Mouse (Mus musculus) layer of hippocampus, adult 18-20 months (tissue): ENCODE data around the gene Tdp2. TPM values are rescaled to one million over a fixed set of nuclear protein-coding genes. Genes with fewer than 3 reads are reported as not detected.

Experiments used
- DNase-seq, 2 experiments: peaks; one replicate each; pipeline ENCODE4 v3.0.0; 2022; ENCODE audit warnings: low spot score in 2 of 2
- long read RNA-seq: library from polyadenylated mRNA; stranded (forward); transcript quantifications from one replicate; pipeline ENCODE4 v2.0.0, GENCODE M21; 2021
- total RNA-seq, 2 experiments: library from RNA; stranded (reverse); gene quantifications; 2 replicates each; pipeline ENCODE4 v1.2.3; 2021

Tdp2 gene
- total RNA-seq: 10 to 100 TPM; 19.5 to 20.1 TPM
- long read RNA-seq, transcript Tdp2-201 (7 exons, 1,957 nt): major isoform, 25 of 29 reads
- long read RNA-seq, partial matches to known transcripts: 1 of 29 reads
- long read RNA-seq, other reads (novel, unspliced or antisense): 2 of 29 reads

- DNase-seq: peak; percentile 92 to 93
Measured at GRCm38 (mm10) chr13:24831353-24832130, at the start of gene Tdp2, which contains the start of gene Acot13. Tdp2 (plus strand) TSS chr13:24831679. Acot13 (minus strand) TSS chr13:24831540.

GRCm38 (mm10) chr13:24781916-24782315 is 49.6 kb upstream of the Tdp2 start:
- no peak for DNase-seq

GRCm38 (mm10) chr13:24786014-24786490 is 45.4 kb upstream of the Tdp2 start:
- no peak for DNase-seq

GRCm38 (mm10) chr13:24787477-24787876 is 44.0 kb upstream of the Tdp2 start:
- DNase-seq: no peak

- no peak for DNase-seq
Measured at GRCm38 (mm10) chr13:24791349-24791748, 40.1 kb upstream of the Tdp2 start.

GRCm38 (mm10) chr13:24792411-24793045 is 39.0 kb upstream of the Tdp2 start:
- no peak for DNase-seq

- DNase-seq: no peak
Measured at GRCm38 (mm10) chr13:24798686-24799085, 32.8 kb upstream of the Tdp2 start.

- DNase-seq: no peak
Measured at GRCm38 (mm10) chr13:24799378-24799777, 32.1 kb upstream of the Tdp2 start.

GRCm38 (mm10) chr13:24799925-24800673 is 31.4 kb upstream of the Tdp2 start:
- peak; percentile 43 to 62 for DNase-seq

- peak; percentile 96 to 97 for DNase-seq
Measured at GRCm38 (mm10) chr13:24800674-24801307, 30.7 kb upstream of the Tdp2 start.

GRCm38 (mm10) chr13:24801308-24801921 is 30.1 kb upstream of the Tdp2 start, which contains the start of gene BC005537:
BC005537 (plus strand) TSS chr13:24801657.
- DNase-seq: peak; percentile 25 to 43

GRCm38 (mm10) chr13:24802131-24802691 is 29.3 kb upstream of the Tdp2 start:
- DNase-seq: peak in 1 of 2 experiments; percentile 34

- DNase-seq: no peak
Measured at GRCm38 (mm10) chr13:24803196-24803595, 28.3 kb upstream of the Tdp2 start.

- no peak for DNase-seq
Measured at GRCm38 (mm10) chr13:24806079-24806478, 25.4 kb upstream of the Tdp2 start.

GRCm38 (mm10) chr13:24812521-24812920 is 19.0 kb upstream of the Tdp2 start:
- DNase-seq: no peak

- no peak for DNase-seq
Measured at GRCm38 (mm10) chr13:24814616-24815015, 16.9 kb upstream of the Tdp2 start.

- no peak for DNase-seq
Measured at GRCm38 (mm10) chr13:24816125-24817092, 15.1 kb upstream of the Tdp2 start.

GRCm38 (mm10) chr13:24819931-24820330 is 11.5 kb upstream of the Tdp2 start:
- DNase-seq: no peak
